Mouse (Mus musculus): ENCODE measurements at regions not wholly inside any gene's neighbourhood (a gene's known extent, or its start where the extent isn't known, plus 50 kb on each side); places are given as distances from the start of the nearest gene placed in this dataset.

DNA sequence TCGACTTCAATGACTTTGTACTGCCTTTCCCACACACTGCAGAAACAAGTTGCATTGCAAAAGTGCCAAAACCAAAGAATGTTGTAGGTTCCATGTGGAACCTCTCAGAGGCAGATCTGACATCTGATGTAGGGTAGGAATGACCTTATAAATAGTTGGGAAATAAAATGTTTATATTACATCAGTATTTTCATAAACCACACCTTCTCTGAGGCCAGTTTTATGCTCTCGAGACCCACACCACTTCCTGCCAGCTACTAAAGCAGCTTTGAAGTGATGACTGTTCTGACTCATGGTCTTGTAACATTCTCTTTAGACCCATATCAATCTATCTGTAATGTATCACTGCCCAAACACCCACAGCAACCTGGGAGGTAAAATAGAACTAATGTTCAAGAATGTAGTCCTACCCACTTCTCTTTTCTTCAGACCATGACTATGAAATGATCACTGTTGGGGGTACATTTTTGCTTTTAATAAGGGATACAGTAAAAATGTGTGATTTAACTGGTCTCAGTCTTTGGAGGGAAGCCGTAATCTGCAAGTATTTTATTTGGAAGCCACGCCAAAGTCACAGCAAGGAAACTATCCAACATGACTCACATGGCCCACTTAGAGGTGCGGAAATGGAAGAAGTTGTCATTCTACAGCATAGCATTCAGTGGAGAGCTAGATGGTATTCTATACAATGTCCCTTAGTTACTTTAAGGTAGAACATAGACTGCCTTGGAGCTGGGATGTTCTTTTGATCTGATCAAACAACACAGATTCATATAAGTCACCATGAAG, 199.4 kb downstream of the Snx13 start:
- ATAC-seq (replicated peaks; ENCODE audit: insufficient number of reproducible peaks, low FRiP score, low TSS enrichment) = no peak
- Histone ChIP-seq H3K27me3 (ENCODE audit: control insufficient read depth, insufficient read depth, low read length) (no peaks in the 10 kb centered on the region), H3K4me3 (ENCODE audit: low read depth, low read length) (no peak overlapping the region), H3K9ac (ENCODE audit: low read depth, low read length) (no peak overlapping the region), H3K4me1 (ENCODE audit: control insufficient read depth, insufficient read depth, low read length) (no peaks in the 10 kb centered on the region), H3K27ac (ENCODE audit: low read depth, low read length) (no peak overlapping the region), H3K36me3 (ENCODE audit: control insufficient read depth, insufficient read depth, low read length) (no peaks in the 10 kb centered on the region), H3K9me3 (replicated peaks; ENCODE audit: control insufficient read depth, low read length) (no peaks in the 10 kb centered on the region), H3K4me2 (no peak overlapping the region)
- WGBS (ENCODE audit: insufficient replicate concordance) = 65% methylated on average over 5 of the region's 5 CpGs

- Histone ChIP-seq H3K9ac (ENCODE audit: low read depth, low read length) (no peak overlapping the region), H3K27me3 (ENCODE audit: control insufficient read depth, insufficient read depth, low read length) (no peaks in the 10 kb centered on the region), H3K4me3 (ENCODE audit: low read depth, low read length) (no peak overlapping the region), H3K27ac (ENCODE audit: low read depth, low read length) (no peak overlapping the region), H3K36me3 (ENCODE audit: control insufficient read depth, insufficient read depth, low read length) (no peaks in the 10 kb centered on the region), H3K9me3 (replicated peaks; ENCODE audit: control insufficient read depth, low read length) (no peaks in the 10 kb centered on the region), H3K4me1 (ENCODE audit: control insufficient read depth, insufficient read depth, low read length) (no peaks in the 10 kb centered on the region), H3K4me2 (no peak overlapping the region)
- ATAC-seq (replicated peaks; ENCODE audit: insufficient number of reproducible peaks, low FRiP score, low TSS enrichment) = no peak
- 66% methylated on average over 2 of the region's 2 CpGs for WGBS (ENCODE audit: insufficient replicate concordance)
Measured at GRCm38 (mm10) chr12:35232322-35232673, 185.3 kb downstream of the Snx13 start.

GRCm38 (mm10) chr12:35231414-35232321, 184.7 kb downstream of the Snx13 start:
- ATAC-seq (replicated peaks; ENCODE audit: insufficient number of reproducible peaks, low FRiP score, low TSS enrichment) = no peak
- H3K4me3 ChIP-seq (ENCODE audit: low read depth, low read length) = no peak overlapping the region
- H3K9ac ChIP-seq (ENCODE audit: low read depth, low read length) = no peak overlapping the region
- no peak overlapping the region for H3K27ac ChIP-seq (ENCODE audit: low read depth, low read length)
- no peaks in the 10 kb centered on the region for H3K27me3 ChIP-seq (ENCODE audit: control insufficient read depth, insufficient read depth, low read length)
- no peak overlapping the region for H3K4me2 ChIP-seq
- no peaks in the 10 kb centered on the region for H3K4me1 ChIP-seq (ENCODE audit: control insufficient read depth, insufficient read depth, low read length)
- H3K9me3 ChIP-seq (replicated peaks; ENCODE audit: control insufficient read depth, low read length) = no peaks in the 10 kb centered on the region
- H3K36me3 ChIP-seq (ENCODE audit: control insufficient read depth, insufficient read depth, low read length) = no peaks in the 10 kb centered on the region

DNA sequence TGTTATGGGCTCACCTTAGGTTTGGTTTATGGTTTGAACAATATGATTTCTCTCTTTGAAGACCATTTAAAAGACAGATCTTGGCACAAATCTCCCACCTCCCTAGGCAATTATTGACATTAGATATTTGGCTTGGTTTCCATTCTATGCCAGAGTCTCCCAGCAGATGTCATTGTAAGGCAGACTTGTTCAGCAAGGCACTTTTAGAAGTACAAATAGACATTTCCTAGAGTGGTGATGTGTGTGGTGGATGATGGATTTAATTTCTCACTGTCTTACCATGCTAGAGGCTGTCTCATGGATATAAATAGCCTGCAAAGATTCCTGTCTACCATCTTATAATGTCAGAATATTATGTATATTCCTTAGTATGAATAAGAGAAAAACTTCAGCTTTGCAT, 173.4 kb downstream of the Snx13 start:
- Histone ChIP-seq H3K9me3 (replicated peaks; ENCODE audit: control insufficient read depth, low read length) (no peaks in the 10 kb centered on the region), H3K27me3 (ENCODE audit: control insufficient read depth, insufficient read depth, low read length) (no peaks in the 10 kb centered on the region), H3K36me3 (ENCODE audit: control insufficient read depth, insufficient read depth, low read length) (no peaks in the 10 kb centered on the region), H3K4me1 (ENCODE audit: control insufficient read depth, insufficient read depth, low read length) (no peaks in the 10 kb centered on the region), H3K4me3 (ENCODE audit: low read depth, low read length) (no peak overlapping the region), H3K27ac (ENCODE audit: low read depth, low read length) (no peak overlapping the region), H3K4me2 (no peak overlapping the region), H3K9ac (ENCODE audit: low read depth, low read length) (no peak overlapping the region)
- ATAC-seq (replicated peaks; ENCODE audit: insufficient number of reproducible peaks, low FRiP score, low TSS enrichment) = no peak

DNA sequence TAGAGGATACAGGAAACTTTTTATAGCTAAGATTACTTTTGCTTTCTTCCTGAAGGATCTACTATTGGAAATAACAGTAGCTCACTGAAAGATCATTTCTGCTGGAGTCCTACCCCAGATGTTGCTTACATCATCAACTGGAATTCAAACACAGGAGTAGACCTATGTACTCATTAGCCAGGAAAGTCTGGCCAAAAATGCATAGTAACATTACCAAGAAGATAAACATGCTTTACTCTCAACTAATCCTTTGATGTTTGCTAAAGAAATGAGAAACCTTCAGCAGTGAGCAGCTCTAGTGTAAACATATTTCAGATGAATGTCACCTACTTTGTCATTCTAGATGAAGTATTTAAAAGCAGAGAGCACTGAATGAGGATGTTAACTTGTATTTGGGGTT, 173.0 kb downstream of the Snx13 start:
- Histone ChIP-seq H3K4me3 (ENCODE audit: low read depth, low read length) (no peak overlapping the region), H3K9ac (ENCODE audit: low read depth, low read length) (no peak overlapping the region), H3K36me3 (ENCODE audit: control insufficient read depth, insufficient read depth, low read length) (no peaks in the 10 kb centered on the region), H3K9me3 (replicated peaks; ENCODE audit: control insufficient read depth, low read length) (no peaks in the 10 kb centered on the region), H3K27ac (ENCODE audit: low read depth, low read length) (no peak overlapping the region), H3K4me2 (no peak overlapping the region), H3K4me1 (ENCODE audit: control insufficient read depth, insufficient read depth, low read length) (no peaks in the 10 kb centered on the region), H3K27me3 (ENCODE audit: control insufficient read depth, insufficient read depth, low read length) (no peaks in the 10 kb centered on the region)
- ATAC-seq (replicated peaks; ENCODE audit: insufficient number of reproducible peaks, low FRiP score, low TSS enrichment) = no peak

DNA sequence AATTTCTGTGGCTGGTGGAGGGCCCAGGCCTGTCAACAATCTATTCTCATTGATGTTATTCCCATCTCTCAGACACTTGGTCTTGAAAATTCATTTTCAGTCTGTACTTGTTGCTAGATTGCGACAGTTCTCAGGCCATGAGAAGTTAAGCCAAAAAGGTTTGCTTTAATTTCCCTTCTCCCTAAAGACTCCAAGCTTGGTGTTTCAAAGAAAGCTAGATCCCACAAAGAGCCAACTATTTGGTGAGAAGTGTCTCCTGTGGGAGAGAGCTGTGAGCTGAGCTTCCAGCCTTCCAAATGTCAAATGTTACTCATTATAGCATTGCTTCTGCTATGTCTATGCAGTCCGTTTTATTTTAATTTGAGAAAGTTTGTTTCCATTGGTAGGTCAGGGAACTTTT, 169.7 kb downstream of the Snx13 start:
- Histone ChIP-seq H3K27me3 (ENCODE audit: control insufficient read depth, insufficient read depth, low read length) (no peaks in the 10 kb centered on the region), H3K4me1 (ENCODE audit: control insufficient read depth, insufficient read depth, low read length) (no peaks in the 10 kb centered on the region), H3K9me3 (replicated peaks; ENCODE audit: control insufficient read depth, low read length) (no peaks in the 10 kb centered on the region), H3K4me3 (ENCODE audit: low read depth, low read length) (no peak overlapping the region), H3K27ac (ENCODE audit: low read depth, low read length) (no peak overlapping the region), H3K9ac (ENCODE audit: low read depth, low read length) (no peak overlapping the region), H3K36me3 (ENCODE audit: control insufficient read depth, insufficient read depth, low read length) (no peaks in the 10 kb centered on the region), H3K4me2 (no peak overlapping the region)
- no peak for ATAC-seq (replicated peaks; ENCODE audit: insufficient number of reproducible peaks, low FRiP score, low TSS enrichment)
- WGBS (ENCODE audit: insufficient replicate concordance) = 78% methylated on average over 2 of the region's 2 CpGs

DNA sequence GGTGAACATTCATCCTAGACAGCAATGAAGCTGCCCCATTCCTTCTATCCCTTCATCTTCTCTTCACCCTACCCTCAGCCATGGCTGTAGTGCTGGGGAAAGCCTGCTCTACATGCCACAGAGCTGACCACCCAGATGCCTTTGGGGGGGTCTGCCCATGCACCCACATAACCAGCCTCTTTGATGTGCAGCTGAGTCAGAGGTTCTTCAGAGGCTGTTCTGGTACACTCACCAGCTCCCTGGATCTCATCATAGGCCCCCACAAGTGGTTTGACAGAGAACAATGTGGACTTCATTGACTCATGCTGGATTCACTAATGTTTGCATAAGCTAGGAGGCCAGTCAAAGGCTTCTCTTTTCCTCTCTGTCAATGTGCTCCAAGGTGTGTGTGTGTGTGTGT, 162.4 kb downstream of the Snx13 start:
- Histone ChIP-seq H3K4me3 (ENCODE audit: low read depth, low read length) (no peak overlapping the region), H3K9me3 (replicated peaks; ENCODE audit: control insufficient read depth, low read length) (no peaks in the 10 kb centered on the region), H3K4me2 (no peak overlapping the region), H3K4me1 (ENCODE audit: control insufficient read depth, insufficient read depth, low read length) (no peaks in the 10 kb centered on the region), H3K27me3 (ENCODE audit: control insufficient read depth, insufficient read depth, low read length) (no peaks in the 10 kb centered on the region), H3K9ac (ENCODE audit: low read depth, low read length) (no peak overlapping the region), H3K36me3 (ENCODE audit: control insufficient read depth, insufficient read depth, low read length) (no peaks in the 10 kb centered on the region), H3K27ac (ENCODE audit: low read depth, low read length) (no peak overlapping the region)
- no peak for ATAC-seq (replicated peaks; ENCODE audit: insufficient number of reproducible peaks, low FRiP score, low TSS enrichment)

DNA sequence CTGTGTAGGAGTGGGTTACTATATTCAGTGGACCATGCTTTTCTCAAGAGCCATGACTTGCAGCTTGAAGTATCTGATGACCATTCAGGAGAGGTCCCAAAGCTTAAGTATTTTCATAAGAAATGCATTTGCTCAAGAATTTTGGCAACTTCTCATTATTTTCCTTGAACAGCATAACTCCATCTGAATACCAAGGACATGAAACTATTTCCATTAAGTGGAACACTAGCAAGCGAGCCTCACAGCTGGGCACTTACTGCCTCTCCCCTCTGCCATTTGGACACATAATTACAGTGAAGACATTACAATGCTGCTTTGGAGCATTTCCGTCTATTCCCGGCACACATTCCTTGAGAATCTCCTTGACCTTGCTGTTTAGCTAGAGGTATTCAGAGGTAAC, 160.6 kb downstream of the Snx13 start:
- Histone ChIP-seq H3K9me3 (replicated peaks; ENCODE audit: control insufficient read depth, low read length) (no peaks in the 10 kb centered on the region), H3K9ac (ENCODE audit: low read depth, low read length) (no peak overlapping the region), H3K27me3 (ENCODE audit: control insufficient read depth, insufficient read depth, low read length) (no peaks in the 10 kb centered on the region)

GRCm38 (mm10) chr12:35203398-35203797, 156.4 kb downstream of the Snx13 start:
- H3K9ac ChIP-seq (ENCODE audit: low read depth, low read length) = no peak overlapping the region
- no peak overlapping the region for H3K27ac ChIP-seq (ENCODE audit: low read depth, low read length)
- H3K27me3 ChIP-seq (ENCODE audit: control insufficient read depth, insufficient read depth, low read length) = no peaks in the 10 kb centered on the region
- no peaks in the 10 kb centered on the region for H3K9me3 ChIP-seq (replicated peaks; ENCODE audit: control insufficient read depth, low read length)
- H3K4me3 ChIP-seq (ENCODE audit: low read depth, low read length) = no peak overlapping the region
- H3K4me2 ChIP-seq = no peak overlapping the region
- H3K4me1 ChIP-seq (ENCODE audit: control insufficient read depth, insufficient read depth, low read length) = no peaks in the 10 kb centered on the region
- ATAC-seq (replicated peaks; ENCODE audit: insufficient number of reproducible peaks, low FRiP score, low TSS enrichment) = no peak
- WGBS (ENCODE audit: insufficient replicate concordance) = 78% methylated on average over 1 of the region's 1 CpGs
- no peaks in the 10 kb centered on the region for H3K36me3 ChIP-seq (ENCODE audit: control insufficient read depth, insufficient read depth, low read length)

More for the DNA sequence above, 160.6 kb downstream of the Snx13 start:
- WGBS (ENCODE audit: insufficient replicate concordance) = 80% methylated on average over 3 of the region's 3 CpGs
- H3K4me1 ChIP-seq (ENCODE audit: control insufficient read depth, insufficient read depth, low read length) = no peaks in the 10 kb centered on the region
- no peak overlapping the region for H3K4me3 ChIP-seq (ENCODE audit: low read depth, low read length)
- H3K36me3 ChIP-seq (ENCODE audit: control insufficient read depth, insufficient read depth, low read length) = no peaks in the 10 kb centered on the region
- H3K4me2 ChIP-seq = no peak overlapping the region
- ATAC-seq (replicated peaks; ENCODE audit: insufficient number of reproducible peaks, low FRiP score, low TSS enrichment) = no peak
- no peak overlapping the region for H3K27ac ChIP-seq (ENCODE audit: low read depth, low read length)
